Mouse (Mus musculus) small intestine, adult 2 months (tissue): ENCODE data around the gene Crb2. TPM values are rescaled to one million over a fixed set of nuclear protein-coding genes. Genes with fewer than 3 reads are reported as not detected.

Experiments
- H3K27ac ChIP-seq: fragments of 200-500 bp; 2 replicates; pipeline ENCODE4 v1.5.1; 2012; ENCODE audit warnings: low read depth, low read length, control low read depth, inconsistent platforms; ENCODE audit not compliant: insufficient read depth
- H3K27me3 ChIP-seq: fragments of 200-500 bp; 2 replicates; pipeline ENCODE4 v1.6.1; 2012; ENCODE audit warnings: mild to moderate bottlenecking, moderate library complexity, low read length, inconsistent platforms; ENCODE audit not compliant: control insufficient read depth, insufficient read depth
- H3K36me3 ChIP-seq: fragments of 200-500 bp; 2 replicates; pipeline ENCODE4 v1.6.1; 2012; ENCODE audit warnings: mild to moderate bottlenecking, low read length, control low read depth, inconsistent platforms; ENCODE audit not compliant: control insufficient read depth, insufficient read depth
- H3K4me1 ChIP-seq: fragments of 200-500 bp; 2 replicates; pipeline ENCODE4 v1.6.1; 2012; ENCODE audit warnings: low read length, inconsistent platforms, mixed read lengths; ENCODE audit not compliant: control insufficient read depth, insufficient read depth, insufficient read length
- H3K4me3 ChIP-seq: fragments of 200-500 bp; 2 replicates; pipeline ENCODE4 v1.5.1; 2012; ENCODE audit warnings: low read depth, mild to moderate bottlenecking, control low read depth, inconsistent platforms, low read length, moderate library complexity
- CTCF ChIP-seq: fragments of 200-500 bp; IDR thresholded peaks from 2 replicates; pipeline ENCODE4 v1.5.1; 2012; ENCODE audit warnings: low read depth, mild to moderate bottlenecking, control low read depth, inconsistent platforms, low read length, moderate library complexity, mixed read lengths; ENCODE audit not compliant: insufficient replicate concordance, insufficient read length; ENCODE audit errors: extremely low read depth
- POLR2A ChIP-seq: fragments of 200-500 bp; IDR thresholded peaks from 2 replicates; pipeline ENCODE4 v1.6.1; 2012; ENCODE audit warnings: low read depth, mild to moderate bottlenecking, control low read depth, inconsistent platforms, low read length, moderate library complexity
- WGBS: fragments of 180-500 bp; shearing (Covaris S2); methylation state at CpG from one replicate; pipeline ENCODE4 v1.1.7; 2018; 5-methylcytosine and 5-hydroxymethylcytosine counted together
- polyA plus RNA-seq: library from polyadenylated mRNA; depleted of rRNA; stranded (reverse); fragments of >200 nt; gene quantifications from 2 replicates; pipeline ENCODE4 v1.2.3, GENCODE M21; 2012

Crb2 gene
- polyA plus RNA-seq, 1 experiment, result 0.14 TPM

DNA sequence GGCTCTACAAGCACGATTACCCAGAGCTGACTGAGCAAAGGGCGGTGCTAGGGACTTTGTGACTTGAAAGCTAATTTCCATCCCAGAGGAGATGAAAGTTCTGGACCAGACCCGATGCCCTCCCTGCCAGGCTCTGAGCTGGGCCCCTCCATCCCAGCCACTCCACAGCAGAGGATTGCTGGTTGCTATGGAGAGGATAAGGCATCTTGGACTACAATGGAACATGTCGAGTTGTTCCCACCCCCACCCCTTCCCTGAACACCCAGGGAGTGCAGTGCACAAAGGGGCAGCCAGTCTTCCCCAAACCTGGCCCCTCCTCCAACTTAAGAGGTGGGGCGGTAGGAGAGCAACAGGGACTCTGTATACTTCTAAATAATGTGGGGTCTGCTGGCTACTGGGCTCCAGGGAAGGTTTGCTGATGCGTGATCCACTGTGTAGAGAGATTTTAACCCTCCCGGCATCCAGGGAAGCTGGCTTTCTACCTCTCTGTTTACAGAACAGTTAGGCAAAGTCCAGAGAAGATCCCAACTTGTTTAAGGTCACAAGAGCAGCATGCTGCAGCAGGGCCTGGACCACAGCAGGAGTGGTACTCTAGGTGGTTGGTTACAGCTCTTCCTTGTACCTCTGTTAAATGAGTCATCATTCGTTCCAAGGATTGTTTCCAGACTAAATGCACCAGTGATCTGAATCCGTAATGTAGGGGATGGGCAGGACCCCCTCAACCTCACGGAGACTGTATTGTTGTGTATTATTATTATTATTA lies 2.1 kb downstream of the Crb2 start:
- Histone ChIP-seq H3K4me3 (no peak overlapping the region), H3K27ac (no peak overlapping the region), H3K36me3 (no peaks in the 10 kb centered on the region), H3K4me1 (peaks cover 3% of the 10 kb centered on the region; the same call in 1 of the 2 replicates), H3K27me3 (no peaks in the 10 kb centered on the region)
- no peak for TF ChIP-seq POLR2A
- no peak for TF ChIP-seq CTCF
- 64% methylated on average over 10 of the region's 10 CpGs for WGBS

DNA sequence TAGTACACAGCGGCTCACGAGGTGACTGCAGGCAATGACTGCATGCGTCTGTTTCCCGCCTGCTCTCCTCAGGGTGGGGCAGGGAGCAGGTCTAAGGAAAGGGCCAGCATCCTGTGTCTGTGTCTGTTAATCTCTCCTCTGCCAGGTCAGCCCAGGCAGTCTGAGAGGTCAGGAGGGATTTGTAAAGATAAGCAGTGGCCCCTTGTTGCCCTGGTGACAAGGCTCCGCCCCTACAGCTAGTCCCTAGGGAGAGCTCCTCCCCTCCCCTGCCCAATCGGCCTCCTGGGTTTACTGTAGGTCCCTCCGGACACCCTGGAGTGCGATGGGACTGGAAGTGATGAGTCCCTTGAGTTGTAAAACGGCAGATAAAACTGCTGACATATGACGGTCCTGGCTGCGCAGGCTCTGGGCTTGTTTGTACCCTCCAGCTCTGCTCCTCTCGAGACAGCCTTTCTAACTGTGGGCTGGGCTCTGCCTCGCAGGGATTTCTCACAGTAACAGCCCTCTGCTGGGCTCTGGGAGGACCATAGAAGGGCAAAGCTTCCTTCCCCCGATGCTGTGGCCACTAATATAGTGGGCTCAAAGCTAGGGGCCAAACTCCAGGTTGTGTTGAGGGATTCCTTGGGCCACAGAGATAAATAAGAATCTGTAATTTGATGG lies 4.4 kb downstream of the Crb2 start:
- Histone ChIP-seq H3K4me1 (peaks cover 3% of the 10 kb centered on the region; the same call in 1 of the 2 replicates), H3K36me3 (no peaks in the 10 kb centered on the region), H3K27me3 (no peaks in the 10 kb centered on the region), H3K27ac (no peak overlapping the region), H3K4me3 (peak overlapping the region; percentile 4; the same call in 1 of the 2 replicates)
- no peak for TF ChIP-seq POLR2A
- 2% methylated on average over 14 of the region's 14 CpGs for WGBS

DNA sequence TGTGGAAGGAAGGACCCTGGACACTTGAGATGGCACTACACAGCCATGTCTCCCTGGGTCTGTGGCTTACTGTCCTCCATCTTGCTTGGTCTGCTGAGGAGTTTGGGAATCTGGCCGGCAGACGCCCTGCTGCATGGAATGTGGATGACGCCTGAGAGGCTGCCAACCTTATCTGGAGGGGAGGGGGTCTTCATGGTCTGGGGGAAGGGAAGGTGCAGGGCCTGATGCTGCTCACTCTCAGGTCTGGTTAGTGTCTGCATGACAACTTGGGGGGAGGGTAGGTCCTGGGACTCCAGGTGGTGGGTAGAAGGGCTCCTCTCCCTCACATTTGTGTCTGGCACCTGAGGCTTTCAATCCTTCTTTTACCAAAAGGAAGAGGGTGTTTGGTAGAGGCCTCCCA lies 5.4 kb downstream of the Crb2 start:
- TF ChIP-seq POLR2A (no peak), CTCF (no peak)
- no peaks in the 10 kb centered on the region for H3K27me3 ChIP-seq
- peaks cover 3% of the 10 kb centered on the region; the same call in 1 of the 2 replicates for H3K4me1 ChIP-seq
- H3K4me3 ChIP-seq, result no peak overlapping the region
- WGBS, result 86% methylated on average over 3 of the region's 3 CpGs
- H3K27ac ChIP-seq, result no peak overlapping the region
- no peaks in the 10 kb centered on the region for H3K36me3 ChIP-seq

DNA sequence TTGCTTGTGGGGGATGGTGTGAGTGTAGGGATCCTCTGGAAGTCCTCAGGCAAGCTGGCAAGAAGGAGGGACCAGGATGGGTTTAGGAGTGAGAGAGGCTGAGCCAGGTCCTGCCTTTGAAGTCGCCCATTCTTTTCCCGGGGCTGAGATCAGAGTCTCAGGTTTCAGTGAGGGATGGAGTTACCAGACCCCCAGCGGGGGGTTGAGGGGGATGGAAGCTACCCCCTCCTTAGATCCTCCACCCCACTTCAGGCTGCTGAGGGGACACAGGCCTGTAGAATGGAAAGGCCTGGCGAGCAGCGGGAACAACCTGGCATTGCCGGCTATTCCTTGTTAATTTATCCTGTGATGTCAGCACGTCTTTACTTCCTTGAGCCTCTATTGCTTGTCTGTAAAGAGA lies 6.0 kb downstream of the Crb2 start:
- no peak overlapping the region for H3K4me3 ChIP-seq
- no peaks in the 10 kb centered on the region for H3K27me3 ChIP-seq
- no peak overlapping the region for H3K27ac ChIP-seq
- WGBS, result 65% methylated on average over 7 of the region's 7 CpGs
- TF ChIP-seq POLR2A, result no peak
- no peak for TF ChIP-seq CTCF
- H3K36me3 ChIP-seq, result no peaks in the 10 kb centered on the region
- peaks cover 3% of the 10 kb centered on the region; the same call in 1 of the 2 replicates for H3K4me1 ChIP-seq

DNA sequence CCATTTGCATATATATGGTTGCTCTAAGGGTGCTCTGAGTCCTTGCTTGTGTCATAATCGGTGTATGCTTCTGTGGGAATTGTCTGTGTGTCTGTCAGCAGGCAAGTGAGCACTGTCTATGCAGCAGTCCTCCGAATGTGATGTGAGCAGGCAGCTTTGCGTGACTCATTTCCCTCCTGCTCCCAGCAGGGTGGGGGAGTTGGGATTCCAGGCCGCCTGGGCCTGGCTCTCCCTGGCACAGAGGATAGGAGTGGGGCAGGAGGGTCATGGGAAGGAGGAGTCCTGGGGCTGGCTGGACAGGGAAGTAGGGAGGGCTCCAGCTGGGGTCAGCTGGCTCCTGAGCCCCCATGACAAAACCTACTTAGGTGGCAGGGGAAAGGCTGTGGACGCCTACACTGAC lies 8.4 kb downstream of the Crb2 start:
- H3K4me1 ChIP-seq, result peaks cover 14% of the 10 kb centered on the region
- no peaks in the 10 kb centered on the region for H3K36me3 ChIP-seq
- TF ChIP-seq POLR2A, result no peak
- TF ChIP-seq CTCF, result no peak
- H3K4me3 ChIP-seq, result no peak overlapping the region
- WGBS, result 76% methylated on average over 5 of the region's 5 CpGs
- H3K27me3 ChIP-seq, result no peaks in the 10 kb centered on the region
- H3K27ac ChIP-seq, result no peak overlapping the region

DNA sequence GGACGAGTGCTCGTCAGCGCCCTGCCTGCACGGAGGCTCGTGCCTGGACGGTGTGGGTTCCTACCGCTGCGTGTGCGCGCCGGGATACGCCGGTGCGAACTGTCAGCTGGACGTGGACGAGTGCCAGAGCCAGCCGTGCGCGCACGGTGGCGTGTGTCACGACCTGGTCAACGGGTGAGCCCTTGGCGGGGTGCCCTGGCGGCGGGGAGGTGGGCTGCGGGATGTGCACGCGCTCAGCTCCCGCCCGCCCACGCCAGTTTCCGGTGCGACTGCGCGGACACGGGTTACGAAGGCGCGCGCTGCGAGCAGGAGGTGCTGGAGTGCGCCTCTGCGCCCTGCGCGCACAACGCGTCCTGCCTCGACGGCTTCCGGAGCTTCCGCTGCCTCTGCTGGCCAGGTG lies 10.4 kb downstream of the Crb2 start:
- H3K27ac ChIP-seq, result no peak overlapping the region
- H3K36me3 ChIP-seq, result no peaks in the 10 kb centered on the region
- peak overlapping the region; percentile 23 for H3K4me3 ChIP-seq
- H3K27me3 ChIP-seq, result no peaks in the 10 kb centered on the region
- H3K4me1 ChIP-seq, result peaks cover 11% of the 10 kb centered on the region
- TF ChIP-seq CTCF, result no peak
- TF ChIP-seq POLR2A, result no peak
- 18% methylated on average over 52 of the region's 52 CpGs for WGBS

DNA sequence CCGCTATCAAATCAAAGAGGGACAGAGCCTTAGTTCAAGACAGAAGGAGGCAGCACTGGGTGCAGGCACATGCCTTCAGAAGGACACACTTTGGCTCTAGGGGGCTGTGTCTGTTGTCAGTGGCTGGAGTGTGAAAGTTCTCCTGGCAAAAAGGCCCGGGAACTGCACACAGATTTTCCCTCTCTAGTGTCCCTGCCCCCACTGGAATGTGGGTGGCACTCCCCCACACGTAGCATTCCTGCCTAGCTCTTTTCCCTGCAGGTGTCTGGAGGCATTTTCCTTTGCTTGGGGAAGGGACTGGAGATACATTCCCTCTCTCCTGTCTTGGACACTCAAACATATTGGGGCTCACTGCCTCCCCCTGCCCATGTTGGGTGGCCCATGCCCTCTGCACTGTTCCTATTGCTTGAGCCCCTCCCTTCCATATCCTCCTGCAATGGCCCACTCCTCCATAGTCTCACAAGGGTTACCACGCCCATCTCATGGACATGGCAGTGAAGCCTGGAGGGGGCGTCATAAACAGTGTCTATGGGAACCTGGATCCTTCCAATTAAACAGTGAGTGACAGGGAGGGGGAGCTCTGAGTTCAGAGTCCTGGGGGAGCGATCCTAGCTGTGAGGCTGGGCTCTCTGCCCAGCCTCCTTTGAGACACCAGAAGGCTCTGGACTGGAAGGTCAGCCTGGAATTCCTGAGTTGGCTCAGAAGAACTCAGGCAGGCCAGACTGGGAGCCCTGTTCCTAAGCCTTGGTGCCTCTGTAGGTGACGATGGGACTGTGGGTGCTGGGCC lies 12.3 kb downstream of the Crb2 start:
- H3K4me3 ChIP-seq, result no peak overlapping the region
- TF ChIP-seq CTCF (no peak), POLR2A (no peak)
- no peaks in the 10 kb centered on the region for H3K36me3 ChIP-seq
- H3K27ac ChIP-seq, result no peak overlapping the region
- peaks cover 11% of the 10 kb centered on the region for H3K4me1 ChIP-seq
- WGBS, result 37% methylated on average over 7 of the region's 7 CpGs
- H3K27me3 ChIP-seq, result peaks cover 6% of the 10 kb centered on the region; the same call in 1 of the 2 replicates
